ENCODE assay signal across 9 mouse cellular contexts in the genomic region with DNA sequence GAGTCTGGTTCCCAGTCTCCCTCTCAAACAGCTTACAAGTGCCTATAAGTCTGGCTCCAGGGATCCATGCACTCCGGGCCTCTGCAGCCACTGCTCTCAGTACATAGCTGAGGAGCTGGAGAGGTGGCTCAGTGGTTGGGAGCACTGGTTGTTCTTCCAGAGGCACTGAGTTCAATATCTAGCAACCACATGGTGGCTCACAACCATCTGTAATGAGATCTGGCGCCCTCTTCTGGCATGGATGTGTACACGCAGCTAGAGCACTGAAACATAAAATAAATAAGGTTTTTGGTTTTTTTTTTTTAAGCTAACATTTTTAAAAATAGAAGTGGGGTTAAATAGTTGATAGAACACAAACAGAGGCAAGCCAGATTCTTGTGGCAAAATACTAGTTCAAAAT.
DNase-seq lines count a peak whose midpoint lies in the region; ATAC-seq and TF ChIP-seq lines count a peak whose summit lies in the region.
"Had no signal": no experiment of that assay in that cellular context is flagged by ENCODE, and none has a peak within 500 bp of the region (broad histone marks: within the 10 kb centered on the region; RNA-seq: fewer than 3 reads in every experiment).

No protein-coding gene starts in this region.

- no peak overlapping the region for H3K27ac ChIP-seq in kidney, adult 2 months (ENCODE audit: insufficient read depth, low read depth, low read length)
- H3K27ac ChIP-seq in kidney, embryonic 14.5 days (ENCODE audit: low read depth, low read length), result no peak overlapping the region
- no peak overlapping the region for H3K27ac ChIP-seq in ES-Bruce4 (ENCODE audit: insufficient read depth, low read length)
- H3K27ac ChIP-seq: neural tube, embryonic 12.5 days had no signal

- no peak overlapping the region for H3K4me3 ChIP-seq in kidney, adult 2 months (ENCODE audit: insufficient read depth, low read depth, low read length)
- H3K4me3 ChIP-seq in kidney, embryonic 14.5 days (ENCODE audit: low read length), result no peak overlapping the region
- H3K4me3 ChIP-seq in ES-Bruce4 (ENCODE audit: low read depth, low read length), result no peak overlapping the region
- H3K4me3 ChIP-seq: neural tube, embryonic 12.5 days had no signal

- H3K9me3 ChIP-seq in kidney, embryonic 14.5 days (ENCODE audit: control insufficient read depth, low read length), result no peaks in the 10 kb centered on the region
- no peaks in the 10 kb centered on the region for H3K9me3 ChIP-seq in ES-Bruce4 (replicated peaks; ENCODE audit: control insufficient read depth, insufficient read depth, low read length, poor library complexity, severe bottlenecking)
- H3K9me3 ChIP-seq: neural tube, embryonic 12.5 days had no signal

- peak; percentile 71 for TF ChIP-seq CTCF in kidney, adult 2 months (conservative IDR thresholded peaks at IDR 0.05; ENCODE audit: insufficient read depth, insufficient read length, low read depth, low read length)
- TF ChIP-seq CTCF in ES-Bruce4 (IDR thresholded peaks at IDR 0.05; ENCODE audit: low read depth, low read length), result peak; percentile 61

- DNase-seq in kidney, adult 2 months, result peak; percentile 38
- DNase-seq in adrenal gland, postnatal 25 days, result peak; percentile 34
- peak; percentile 6 to 31 for DNase-seq in natural killer cell, adult 2 months (ENCODE audit: low spot score in 2 of 2)
- DNase-seq in frontal cortex, postnatal 14 days (ENCODE audit: low spot score in 2 of 2), result no peak
- no peak for DNase-seq in layer of hippocampus, postnatal 36 days

- no peak for TF ChIP-seq POLR2A in kidney, adult 2 months (IDR thresholded peaks at IDR 0.05; ENCODE audit: low read depth, low read length)
- TF ChIP-seq POLR2A in ES-Bruce4 (IDR thresholded peaks at IDR 0.05; ENCODE audit: insufficient read depth, low read length), result no peak

- H3K9ac ChIP-seq in kidney, embryonic 14.5 days (ENCODE audit: low read depth, low read length), result no peak overlapping the region
- H3K9ac ChIP-seq in ES-Bruce4 (ENCODE audit: low read depth, poor library complexity, severe bottlenecking), result no peak overlapping the region
- H3K9ac ChIP-seq: neural tube, embryonic 12.5 days had no signal

- no peaks in the 10 kb centered on the region for H3K4me1 ChIP-seq in kidney, adult 2 months (ENCODE audit: control insufficient read depth, insufficient read depth, low read length)
- no peaks in the 10 kb centered on the region for H3K4me1 ChIP-seq in kidney, embryonic 14.5 days (ENCODE audit: control insufficient read depth, insufficient read depth, low read length)
- no peaks in the 10 kb centered on the region for H3K4me1 ChIP-seq in ES-Bruce4 (ENCODE audit: control insufficient read depth, insufficient read depth, low read length)
- H3K4me1 ChIP-seq: neural tube, embryonic 12.5 days had no signal

- no peak overlapping the region for H3K4me2 ChIP-seq in kidney, embryonic 14.5 days (replicated peaks; ENCODE audit: low read depth, low read length)
- H3K4me2 ChIP-seq: neural tube, embryonic 12.5 days had no signal

- WGBS in kidney, adult 2 months, result 57% methylated on average over 3 of the region's 3 CpGs
- WGBS in kidney, embryonic 14.5 days, result 57% methylated on average over 3 of the region's 3 CpGs

- H3K36me3 ChIP-seq in kidney, adult 2 months (ENCODE audit: control insufficient read depth, insufficient read depth, low read length), result peaks cover 2% of the 10 kb centered on the region
- peaks cover 68% of the 10 kb centered on the region for H3K36me3 ChIP-seq in kidney, embryonic 14.5 days (ENCODE audit: control insufficient read depth, insufficient read depth, low read length)
- no peaks in the 10 kb centered on the region; the same call in 1 of the 2 replicates for H3K36me3 ChIP-seq in ES-Bruce4 (ENCODE audit: control insufficient read depth, insufficient read depth, low read length, poor library complexity, severe bottlenecking)

- ATAC-seq in kidney, embryonic 14.5 days (ENCODE audit: low FRiP score, low TSS enrichment), result no peak
- 0 out of 2 replicates have a peak, but pooled peaks have one; percentile 25 for ATAC-seq in granulocyte monocyte progenitor cell, adult 5-6 weeks (replicated peaks; ENCODE audit: poor library complexity, severe bottlenecking)

- H3K27me3 ChIP-seq in kidney, adult 2 months (replicated peaks; ENCODE audit: control insufficient read depth, insufficient read depth, low read length), result no peaks in the 10 kb centered on the region
- H3K27me3 ChIP-seq in kidney, embryonic 14.5 days (ENCODE audit: control insufficient read depth, insufficient read depth, low read length), result no peaks in the 10 kb centered on the region
- no peaks in the 10 kb centered on the region for H3K27me3 ChIP-seq in ES-Bruce4 (ENCODE audit: control insufficient read depth, insufficient read depth, low read length, poor library complexity, severe bottlenecking)
- H3K27me3 ChIP-seq: neural tube, embryonic 12.5 days had no signal

- no peak for TF ChIP-seq EP300 in ES-Bruce4 (IDR thresholded peaks at IDR 0.05; ENCODE audit: insufficient read depth, low read depth, low read length)

Comparison
In these comparisons a context has a peak if more than half of its experiments do, and no peak if none do; other contexts are left out.
1. DNase-seq: peak in kidney, adult 2 months (single experiment), adrenal gland, postnatal 25 days (single experiment) and natural killer cell, adult 2 months (2 of 2); none in frontal cortex, postnatal 14 days (0 of 2) and layer of hippocampus, postnatal 36 days (0 of 2).